Mouse (Mus musculus): ENCODE data around the gene Ace3.
"Not testable (repeated sequence)": the region's sequence is repeated elsewhere in the genome, so short reads cannot be mapped to it uniquely, and the experiment has no call there.

Gene Ace3

GRCm38 (mm10) chr11:105978634-105979033 is 15.8 kb upstream of the Ace3 start:
- no peak for DNase-seq (ENCODE audit: extremely low spot score)

DNA sequence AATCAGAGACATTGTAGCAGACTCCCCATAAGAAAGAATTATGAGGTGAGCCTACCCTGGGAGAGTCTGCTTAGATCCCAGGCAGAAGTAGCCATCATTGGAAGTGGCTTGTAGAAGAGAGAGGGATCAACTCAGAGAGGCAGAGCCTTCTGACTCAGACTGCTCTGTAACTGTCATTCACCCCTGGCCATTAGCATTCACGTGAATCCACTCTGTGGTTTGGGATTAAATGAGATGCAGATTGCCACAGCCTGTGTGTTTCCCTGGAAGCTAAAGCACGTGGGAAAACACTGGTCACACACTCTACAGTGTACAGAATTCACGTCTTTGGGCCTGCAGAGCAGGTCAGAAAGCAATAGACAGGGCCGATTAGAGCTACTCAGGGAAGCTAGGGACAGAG is 10.0 kb upstream of the Ace3 start:
- no peak for DNase-seq (ENCODE audit: extremely low spot score)

GRCm38 (mm10) chr11:105987446-105987845 is 7.0 kb upstream of the Ace3 start:
- DNase-seq (ENCODE audit: extremely low spot score) = no peak

DNA sequence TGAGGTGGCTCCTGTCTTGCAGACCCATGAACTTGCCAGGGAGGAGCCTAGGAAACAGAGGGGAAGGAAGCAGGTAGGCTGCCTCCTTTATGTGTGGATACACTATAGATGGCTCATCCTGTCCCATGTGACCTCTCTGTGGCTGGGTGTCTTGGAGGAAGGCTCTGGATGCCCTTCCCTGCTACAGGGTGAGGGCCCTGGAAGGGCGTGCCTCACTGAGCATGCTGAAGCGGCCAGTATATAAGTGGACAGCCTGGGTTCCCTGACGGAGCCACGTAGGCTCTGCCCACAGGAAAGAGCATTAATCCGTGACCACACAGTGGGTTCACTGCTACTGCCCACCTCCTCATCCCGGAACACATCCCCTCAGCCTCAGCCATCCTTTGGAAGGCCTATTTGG is 5.0 kb upstream of the Ace3 start:
- DNase-seq (ENCODE audit: extremely low spot score) = no peak

- no peak for DNase-seq (ENCODE audit: extremely low spot score)
Observed at GRCm38 (mm10) chr11:105990231-105990630, 4.2 kb upstream of the Ace3 start.

GRCm38 (mm10) chr11:106000062-106000461 is 5.6 kb downstream of the Ace3 start:
- DNase-seq (ENCODE audit: extremely low spot score) = no peak

DNA sequence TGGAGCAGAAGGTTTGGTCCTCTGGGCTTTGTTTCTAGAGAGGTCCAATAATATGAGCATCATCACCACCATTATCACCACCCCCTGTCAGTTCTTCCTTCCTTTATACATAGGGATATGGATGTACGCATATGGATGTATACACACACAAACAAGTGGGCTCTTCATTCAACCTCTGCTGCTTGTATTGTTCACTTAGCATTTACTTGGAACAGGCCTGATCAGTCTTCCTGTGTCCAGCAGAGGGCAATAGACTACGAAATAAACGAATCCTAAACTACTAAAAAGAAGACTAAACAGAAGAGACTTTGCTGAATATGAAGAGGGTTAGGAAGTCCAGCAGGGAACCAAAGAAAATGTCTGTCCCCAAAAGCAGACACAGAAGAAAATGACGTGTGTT is 7.2 kb downstream of the Ace3 start:
- no peak for DNase-seq (ENCODE audit: extremely low spot score)

- no peak for DNase-seq (ENCODE audit: extremely low spot score)
Observed at GRCm38 (mm10) chr11:106004576-106004975, 10.1 kb downstream of the Ace3 start.

- DNase-seq (ENCODE audit: extremely low spot score) = no peak
Observed at GRCm38 (mm10) chr11:106005970-106006369, 11.5 kb downstream of the Ace3 start.

DNA sequence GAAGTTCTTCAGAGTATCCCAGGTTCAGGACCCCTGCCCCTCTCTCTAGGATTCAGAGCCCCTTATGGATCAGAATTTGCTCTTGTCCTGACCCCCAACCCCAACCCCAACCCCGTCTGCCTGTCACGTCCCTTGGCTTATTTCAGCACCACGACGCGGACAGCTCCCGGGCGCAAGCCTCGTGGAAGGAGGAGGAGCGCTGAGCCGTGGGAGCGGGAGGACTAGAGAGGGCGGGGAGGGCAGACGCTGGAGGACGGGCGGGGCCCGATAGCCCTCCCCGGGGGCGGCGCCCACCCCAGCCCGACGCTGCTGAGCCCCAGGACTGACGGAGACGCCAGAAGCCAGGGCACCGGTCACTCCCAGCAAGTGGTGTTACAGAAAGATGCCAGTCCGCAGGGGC is 13.3 kb downstream of the Ace3 start, which contains the start of gene Kcnh6:
Kcnh6 (plus strand) TSS at position 304 of the 400 bp plus-strand sequence.
- DNase-seq (ENCODE audit: extremely low spot score) = peak; percentile 80

DNA sequence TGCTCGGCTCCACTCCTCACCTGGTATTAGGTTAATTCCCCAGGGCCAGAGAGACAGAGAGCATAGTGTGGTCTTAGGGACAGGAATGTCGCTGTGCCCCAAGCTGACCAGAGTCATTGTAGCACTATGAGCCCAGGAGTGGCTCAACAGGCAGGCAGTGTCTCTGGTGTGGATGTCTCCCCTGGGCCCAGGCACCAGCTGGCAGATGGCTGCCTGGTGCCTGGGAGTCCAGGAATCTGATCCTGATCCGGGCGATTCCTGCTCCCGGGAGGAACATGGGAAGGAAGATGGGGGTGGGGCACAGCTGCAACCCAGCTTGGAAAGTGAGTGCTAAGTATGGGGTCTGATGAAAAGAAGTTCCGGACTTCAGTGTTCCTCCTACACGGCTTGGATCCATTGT is 18.2 kb downstream of the Ace3 start:
- DNase-seq (ENCODE audit: extremely low spot score) = no peak

DNA sequence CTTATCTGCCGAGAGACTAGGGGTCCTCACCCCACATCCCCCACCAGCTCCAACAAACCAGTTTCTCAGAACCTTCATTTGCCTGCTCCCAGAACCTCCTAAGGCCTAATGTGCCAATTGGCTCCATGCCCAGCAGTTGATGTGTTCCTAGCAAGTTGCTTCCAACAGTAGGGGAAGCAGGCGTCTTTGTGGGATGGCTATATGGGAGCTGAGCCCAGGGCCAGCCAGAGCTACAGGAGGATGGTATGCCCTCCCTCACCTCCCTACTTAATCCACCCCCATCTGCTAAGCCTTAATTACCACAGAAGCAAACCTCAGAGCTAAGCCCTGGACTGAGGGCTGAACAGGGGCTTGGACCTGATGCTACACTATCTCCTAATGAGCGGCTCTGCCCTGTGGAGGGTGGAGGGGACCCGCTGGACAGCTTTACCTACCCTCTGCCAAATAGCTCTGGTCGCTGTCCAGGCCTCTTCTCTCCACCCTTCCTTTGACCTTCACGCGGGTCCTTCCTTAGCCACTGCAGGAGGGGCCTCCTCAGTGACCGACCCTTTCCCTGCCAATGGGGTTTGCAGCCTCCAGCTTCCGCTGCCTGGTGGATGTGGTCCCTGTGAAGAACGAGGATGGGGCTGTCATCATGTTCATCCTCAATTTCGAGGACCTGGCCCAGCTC is 19.2 kb downstream of the Ace3 start:
- no peak for DNase-seq (ENCODE audit: extremely low spot score)

GRCm38 (mm10) chr11:106016440-106016839 is 22.0 kb downstream of the Ace3 start:
- no peak for DNase-seq (ENCODE audit: extremely low spot score)

DNA sequence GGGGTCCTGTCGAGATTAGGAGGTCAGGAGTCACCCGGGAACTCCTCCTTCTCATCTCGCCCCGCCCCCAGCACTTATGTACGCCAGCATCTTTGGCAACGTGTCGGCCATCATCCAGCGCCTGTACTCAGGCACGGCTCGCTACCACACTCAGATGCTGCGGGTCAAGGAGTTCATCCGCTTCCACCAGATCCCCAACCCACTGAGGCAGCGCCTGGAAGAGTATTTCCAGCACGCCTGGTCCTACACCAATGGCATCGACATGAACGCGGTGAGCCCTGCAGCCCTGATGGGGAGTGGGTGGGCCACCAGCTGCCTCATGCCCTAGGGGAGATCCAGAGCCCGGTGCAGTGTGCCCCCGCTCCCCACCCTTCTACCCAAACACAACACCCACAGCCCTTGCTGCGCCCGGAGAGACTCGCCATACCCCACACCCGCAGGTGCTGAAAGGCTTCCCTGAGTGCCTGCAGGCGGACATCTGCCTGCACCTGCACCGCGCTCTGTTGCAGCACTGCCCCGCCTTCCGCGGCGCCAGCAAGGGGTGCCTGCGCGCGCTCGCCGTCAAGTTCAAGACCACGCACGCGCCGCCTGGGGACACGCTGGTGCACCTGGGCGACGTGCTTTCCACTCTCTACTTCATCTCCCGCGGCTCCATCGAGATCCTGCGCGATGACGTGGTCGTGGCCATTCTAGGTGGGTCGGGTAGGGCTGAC is 25.7 kb downstream of the Ace3 start:
- peak; percentile 28 for DNase-seq (ENCODE audit: extremely low spot score)

DNA sequence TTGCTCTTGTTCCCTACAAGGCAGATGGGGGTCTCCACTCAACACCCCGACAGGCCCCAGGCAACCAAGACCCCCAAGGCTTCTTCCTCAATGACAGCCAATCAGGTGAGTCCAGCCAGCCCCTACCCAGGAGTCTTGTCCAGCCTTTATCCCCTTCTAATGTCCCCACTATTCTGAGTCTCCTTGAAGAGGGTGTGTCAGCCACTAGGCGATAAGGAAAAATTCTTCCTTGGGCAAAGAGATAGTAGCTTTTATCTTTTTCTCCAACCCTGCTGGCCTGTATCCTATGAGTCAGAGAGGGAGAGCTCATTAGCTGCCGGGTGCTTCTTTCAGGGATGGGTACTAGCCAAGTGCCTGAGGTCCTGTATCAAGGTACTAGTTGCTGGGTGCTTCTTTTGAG is 31.3 kb downstream of the Ace3 start:
- DNase-seq (ENCODE audit: extremely low spot score) = no peak

GRCm38 (mm10) chr11:106026465-106027151 is 32.1 kb downstream of the Ace3 start:
- peak; percentile 49 for DNase-seq (ENCODE audit: extremely low spot score)

GRCm38 (mm10) chr11:106027607-106028006 is 33.1 kb downstream of the Ace3 start:
- no peak for DNase-seq (ENCODE audit: extremely low spot score)

DNA sequence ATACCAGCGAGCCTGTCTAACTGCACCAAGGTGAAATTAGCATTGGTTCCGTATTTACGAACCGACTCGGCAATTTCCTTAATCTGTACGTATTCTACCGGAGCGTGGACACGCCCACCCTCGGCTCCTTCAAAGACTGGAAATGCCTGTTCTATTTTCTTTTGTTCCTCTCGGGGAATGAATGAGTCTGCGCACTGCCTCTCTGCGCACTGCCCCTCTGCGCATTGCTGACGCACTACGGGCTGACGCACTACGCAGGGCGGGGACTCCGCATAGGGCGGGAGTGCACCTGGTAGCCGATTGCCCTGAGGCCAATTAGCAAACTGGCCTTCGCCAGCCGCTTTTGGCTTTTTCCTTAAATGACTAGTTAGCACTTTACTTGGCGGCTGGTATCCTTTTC is 37.6 kb downstream of the Ace3 start:
- not testable (repeated sequence) for DNase-seq (ENCODE audit: extremely low spot score)

- DNase-seq (ENCODE audit: extremely low spot score) = peak; percentile 39
Observed at GRCm38 (mm10) chr11:106033491-106033919, 39.0 kb downstream of the Ace3 start.

- no peak for DNase-seq (ENCODE audit: extremely low spot score)
Observed at GRCm38 (mm10) chr11:106034986-106035385, 40.5 kb downstream of the Ace3 start.

DNA sequence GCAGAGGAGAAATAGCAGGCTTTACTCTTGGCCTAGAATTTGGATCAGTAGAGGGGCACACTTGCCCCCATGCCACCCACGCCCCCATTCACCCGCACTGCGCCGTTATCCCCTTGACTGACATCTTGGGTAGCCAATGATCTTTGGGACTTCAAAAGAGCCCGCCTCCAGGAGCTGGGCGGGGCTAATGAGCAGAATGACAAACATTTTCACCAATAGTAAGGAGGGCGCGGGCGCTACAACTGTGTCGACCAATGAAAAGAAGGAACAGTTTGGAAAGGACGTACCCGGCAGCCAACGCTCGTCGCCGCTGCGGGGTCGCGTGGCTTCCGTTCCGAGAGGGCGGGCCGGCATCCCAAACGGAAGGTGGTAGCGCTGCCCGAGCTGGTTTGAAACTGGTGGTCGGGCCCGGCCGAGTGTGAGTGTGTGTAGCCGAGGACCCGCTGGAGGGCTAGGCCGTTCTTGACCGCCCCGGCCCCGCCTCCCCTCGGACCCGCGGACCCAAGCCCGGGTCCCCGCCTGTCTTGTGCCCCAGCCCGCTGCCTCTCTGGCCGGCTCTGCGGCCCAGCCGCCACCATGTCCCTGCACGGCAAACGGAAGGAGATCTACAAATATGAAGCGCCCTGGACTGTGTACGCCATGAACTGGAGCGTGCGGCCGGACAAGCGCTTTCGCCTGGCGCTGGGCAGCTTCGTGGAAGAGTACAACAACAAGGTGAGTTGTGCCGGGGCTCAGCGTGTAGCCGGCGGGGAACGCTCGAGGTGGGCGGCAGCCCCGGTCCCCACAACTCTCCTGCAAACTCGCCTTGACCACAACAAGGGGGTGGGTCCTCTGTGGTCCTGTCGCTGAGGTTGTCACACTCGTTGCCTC is 42.3 kb downstream of the Ace3 start, which contains the start of gene Dcaf7:
Dcaf7 (plus strand) TSS at position 325 of the 870 bp plus-strand sequence.
- DNase-seq (ENCODE audit: extremely low spot score) = peak; percentile 99

DNA sequence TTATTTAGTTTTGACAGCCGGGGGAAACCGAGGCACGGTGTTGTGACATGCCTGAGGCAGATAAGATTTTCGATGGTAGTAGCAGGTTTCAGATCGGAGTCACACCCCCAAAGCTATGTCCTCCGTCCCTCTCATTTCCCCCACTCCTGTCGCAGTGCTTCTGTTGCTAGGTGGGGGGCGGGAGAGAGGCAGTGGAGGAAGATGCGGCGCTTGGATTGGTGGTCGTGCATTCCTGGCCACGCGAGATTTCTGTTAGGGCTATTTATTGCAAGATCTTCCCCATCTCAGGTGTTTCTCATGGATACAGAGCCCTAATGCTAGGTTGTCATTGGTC is 42.9 kb downstream of the Ace3 start:
- DNase-seq (ENCODE audit: extremely low spot score) = peak; percentile 53

All from embryo, embryonic 9.5 days (tissue).